Mouse (Mus musculus): ENCODE results near the gene Phldb1.

The Phldb1 gene

GRCm38 (mm10) chr9:44648881-44649281, 86.1 kb downstream of the Phldb1 start:
- no peak for DNase-seq

- no peak for DNase-seq
Observed at GRCm38 (mm10) chr9:44647656-44648055, 87.3 kb downstream of the Phldb1 start.

- no peak for DNase-seq
Observed at GRCm38 (mm10) chr9:44647026-44647425, 88.0 kb downstream of the Phldb1 start.

GRCm38 (mm10) chr9:44646366-44646765, 88.6 kb downstream of the Phldb1 start:
- DNase-seq = no peak

GRCm38 (mm10) chr9:44645924-44646323, 89.1 kb downstream of the Phldb1 start:
- DNase-seq = no peak

- peak; percentile 50 for DNase-seq
Observed at GRCm38 (mm10) chr9:44645481-44645880, 89.5 kb downstream of the Phldb1 start.

GRCm38 (mm10) chr9:44644186-44644585, 90.8 kb downstream of the Phldb1 start:
- DNase-seq = no peak

GRCm38 (mm10) chr9:44643103-44643502, 91.9 kb downstream of the Phldb1 start:
- no peak for DNase-seq

- DNase-seq = no peak
Observed at GRCm38 (mm10) chr9:44641616-44642015, 93.4 kb downstream of the Phldb1 start.

- no peak for DNase-seq
Observed at GRCm38 (mm10) chr9:44640646-44641357, 94.2 kb downstream of the Phldb1 start.

GRCm38 (mm10) chr9:44640028-44640427, 95.0 kb downstream of the Phldb1 start:
- DNase-seq = peak; percentile 45

- peak; percentile 54 for DNase-seq
Observed at GRCm38 (mm10) chr9:44638726-44639125, 96.3 kb downstream of the Phldb1 start.

- DNase-seq = peak; percentile 30
Observed at GRCm38 (mm10) chr9:44637551-44638169, 97.3 kb downstream of the Phldb1 start.
